Mouse (Mus musculus): Measurements from ENCODE around the gene Ppm1l. TPM values are rescaled to one million over a fixed set of nuclear protein-coding genes. Genes with fewer than 3 reads are reported as not detected.

Ppm1l gene
- polyA plus RNA-seq, 1 experiment from 2014 or later: 10.9 TPM

DNA sequence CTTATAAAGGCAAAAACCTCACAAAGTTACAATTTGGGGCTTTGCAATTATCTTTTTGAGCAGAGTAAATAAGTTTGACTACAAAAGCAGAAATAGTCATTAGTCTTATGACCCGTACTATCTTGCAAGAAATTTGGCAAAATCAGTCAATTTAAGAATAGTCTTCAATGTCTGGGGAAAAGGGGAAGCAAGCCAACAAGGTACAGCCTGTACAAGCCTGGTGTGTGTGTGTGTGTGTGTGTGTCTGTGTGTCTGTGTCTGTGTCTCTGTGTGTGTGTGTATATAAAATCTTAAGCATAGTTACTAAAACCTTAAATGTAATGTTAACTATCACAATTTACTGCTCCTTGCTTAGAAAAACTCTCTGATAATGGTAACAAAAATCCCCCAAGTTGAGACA lies 290.3 kb downstream of the Ppm1l start:
- no peak overlapping the region for H3K4me3 ChIP-seq (ENCODE audit: control insufficient read depth in 1 of 2, insufficient read depth in 1 of 2, low read depth in 1 of 2, low read length in 2 of 2)
- no peak for ATAC-seq (ENCODE audit: insufficient number of reproducible peaks, insufficient read depth, low FRiP score, low read depth)
- H3K4me2 ChIP-seq (ENCODE audit: low read length): no peak overlapping the region
- no peaks in the 10 kb centered on the region for H3K4me1 ChIP-seq (ENCODE audit: control insufficient read depth in 2 of 2, insufficient read depth in 2 of 2, low read length in 2 of 2)
- peaks cover 1% of the 10 kb centered on the region; the same call in 1 of the 2 replicates for H3K9me3 ChIP-seq (ENCODE audit: control insufficient read depth, low read length)
- H3K36me3 ChIP-seq (ENCODE audit: control insufficient read depth, insufficient read depth, low read length): no peaks in the 10 kb centered on the region
- H3K27ac ChIP-seq (replicated peaks in 1 of 2; ENCODE audit: control insufficient read depth in 1 of 2, insufficient read depth in 1 of 2, low read depth in 2 of 2, low read length in 2 of 2): no peak overlapping the region
- no peaks in the 10 kb centered on the region for H3K27me3 ChIP-seq (ENCODE audit: control insufficient read depth, insufficient read depth, low read length)
- H3K9ac ChIP-seq (ENCODE audit: low read length): no peak overlapping the region
- whole genome bisulfite sequencing: 74% methylated on average over 1 of the region's 1 CpGs

DNA sequence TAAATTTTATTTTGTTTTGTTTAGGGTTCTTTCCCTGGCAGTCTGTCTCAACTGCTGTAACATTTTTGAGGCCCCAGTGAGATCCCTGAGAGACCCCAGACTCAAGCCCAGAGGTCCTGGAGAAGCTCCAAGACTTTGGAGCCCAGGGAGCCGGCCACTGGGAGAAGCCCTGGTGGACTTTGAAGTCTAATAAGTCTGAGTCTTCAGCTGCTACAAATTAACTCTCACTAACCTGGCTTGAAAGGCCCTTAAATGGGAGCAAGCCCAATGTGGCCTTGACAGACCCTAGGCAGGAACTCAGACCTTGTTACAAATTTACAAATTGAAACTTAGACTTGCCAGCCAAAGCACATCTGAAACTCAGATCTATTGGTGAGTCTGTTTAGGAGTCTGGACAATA lies 290.8 kb downstream of the Ppm1l start:
- WGBS: 65% methylated on average over 1 of the region's 1 CpGs
- Histone ChIP-seq H3K4me2 (ENCODE audit: low read length) (no peak overlapping the region), H3K9me3 (ENCODE audit: control insufficient read depth, low read length) (peaks cover 6% of the 10 kb centered on the region; the same call in 1 of the 2 replicates), H3K36me3 (ENCODE audit: control insufficient read depth, insufficient read depth, low read length) (no peaks in the 10 kb centered on the region), H3K4me3 (ENCODE audit: control insufficient read depth in 1 of 2, insufficient read depth in 1 of 2, low read depth in 1 of 2, low read length in 2 of 2) (no peak overlapping the region), H3K4me1 (ENCODE audit: control insufficient read depth in 2 of 2, insufficient read depth in 2 of 2, low read length in 2 of 2) (no peaks in the 10 kb centered on the region), H3K9ac (ENCODE audit: low read length) (no peak overlapping the region), H3K27ac (replicated peaks in 1 of 2; ENCODE audit: control insufficient read depth in 1 of 2, insufficient read depth in 1 of 2, low read depth in 2 of 2, low read length in 2 of 2) (no peak overlapping the region), H3K27me3 (ENCODE audit: control insufficient read depth, insufficient read depth, low read length) (no peaks in the 10 kb centered on the region)
- no peak for ATAC-seq (ENCODE audit: insufficient number of reproducible peaks, insufficient read depth, low FRiP score, low read depth)

GRCm38 (mm10) chr3:69607909-69608308 lies 291.2 kb downstream of the Ppm1l start:
- Histone ChIP-seq H3K27ac (replicated peaks in 1 of 2; ENCODE audit: control insufficient read depth in 1 of 2, insufficient read depth in 1 of 2, low read depth in 2 of 2, low read length in 2 of 2) (no peak overlapping the region), H3K4me3 (ENCODE audit: control insufficient read depth in 1 of 2, insufficient read depth in 1 of 2, low read depth in 1 of 2, low read length in 2 of 2) (no peak overlapping the region), H3K9ac (ENCODE audit: low read length) (no peak overlapping the region), H3K4me2 (ENCODE audit: low read length) (no peak overlapping the region), H3K4me1 (ENCODE audit: control insufficient read depth in 2 of 2, insufficient read depth in 2 of 2, low read length in 2 of 2) (no peaks in the 10 kb centered on the region), H3K9me3 (ENCODE audit: control insufficient read depth, low read length) (peaks cover 11% of the 10 kb centered on the region; the same call in 1 of the 2 replicates), H3K36me3 (ENCODE audit: control insufficient read depth, insufficient read depth, low read length) (no peaks in the 10 kb centered on the region), H3K27me3 (ENCODE audit: control insufficient read depth, insufficient read depth, low read length) (no peaks in the 10 kb centered on the region)
- ATAC-seq (ENCODE audit: insufficient number of reproducible peaks, insufficient read depth, low FRiP score, low read depth): no peak
- 86% methylated on average over 5 of the region's 5 CpGs for WGBS

Other genes with a start within 250 kb of the Ppm1l start
- gene Kpna4, start 189.7 kb upstream of the Ppm1l start, polyA plus RNA-seq (2014; fragmentation: Nextera tagmentation; extraction: Ambion mirVana): 27.2 and 31.2 TPM in 2 replicates
- not detected in 2 replicates for gene Arl14, start 94.4 kb upstream of the Ppm1l start, polyA plus RNA-seq (2014; fragmentation: Nextera tagmentation; extraction: Ambion mirVana)

Measured in heart, embryonic 14.5 days (tissue).